Mouse (Mus musculus) heart, embryonic 13.5 days (tissue): Measurements from ENCODE around the gene Csrnp2. TPM values are rescaled to one million over a fixed set of nuclear protein-coding genes. Genes with fewer than 3 reads are reported as not detected.

Source experiments
- ATAC-seq: fragments of 200-750 bp; cut with Nextera tagmentation; 2 replicates; pipeline ENCODE4 v1.8.0; 2017; ENCODE audit warnings: moderate TSS enrichment; ENCODE audit not compliant: insufficient number of reproducible peaks, low FRiP score, low TSS enrichment; ENCODE audit errors: extremely low read depth
- H3K27ac ChIP-seq: fragments of 300-500 bp; sonication (generic); replicated peaks from 2 replicates; pipeline ENCODE4 v1.5.1; 2015; ENCODE audit warnings: moderate library complexity, mild to moderate bottlenecking, inconsistent platforms
- H3K27me3 ChIP-seq: fragments of 300-500 bp; sonication (generic); replicated peaks from 2 replicates; pipeline ENCODE4 v1.6.1; 2015; ENCODE audit warnings: mild to moderate bottlenecking, inconsistent platforms
- H3K36me3 ChIP-seq: fragments of 300-500 bp; sonication (generic); 2 replicates; pipeline ENCODE4 v1.6.1; 2015; ENCODE audit warnings: mild to moderate bottlenecking, inconsistent platforms
- H3K4me1 ChIP-seq: fragments of 300-500 bp; sonication (generic); 2 replicates; pipeline ENCODE4 v1.6.1; 2015; ENCODE audit warnings: inconsistent platforms
- H3K4me2 ChIP-seq: fragments of 300-500 bp; sonication (generic); 2 replicates; pipeline ENCODE4 v1.6.1; 2015; ENCODE audit warnings: inconsistent platforms, mild to moderate bottlenecking, moderate library complexity
- H3K4me3 ChIP-seq: fragments of 300-500 bp; sonication (generic); 2 replicates; pipeline ENCODE4 v1.5.1; 2015; ENCODE audit warnings: moderate library complexity, mild to moderate bottlenecking, inconsistent platforms
- H3K9ac ChIP-seq: fragments of 300-500 bp; sonication (generic); 2 replicates; pipeline ENCODE4 v1.6.1; 2015; ENCODE audit warnings: inconsistent platforms, mild to moderate bottlenecking, moderate library complexity
- H3K9me3 ChIP-seq: fragments of 300-500 bp; sonication (generic); 2 replicates; pipeline ENCODE4 v1.6.1; 2016; ENCODE audit warnings: inconsistent platforms
- WGBS: fragments of 180-500 bp; shearing (Covaris S2); methylation state at CpG from one replicate; pipeline ENCODE4 v1.1.7; 2015; ENCODE audit warnings: mixed read lengths; 5-methylcytosine and 5-hydroxymethylcytosine counted together
- polyA plus RNA-seq: library from polyadenylated mRNA; unstranded; fragments of >200 nt; fragmentation: Nextera tagmentation; extraction: Ambion mirVana; gene quantifications from 2 replicates; pipeline ENCODE4 v1.2.1, GENCODE M21; 2015

The Csrnp2 gene
- polyA plus RNA-seq, 1 experiment from 2014 or later = 8.7 TPM

DNA sequence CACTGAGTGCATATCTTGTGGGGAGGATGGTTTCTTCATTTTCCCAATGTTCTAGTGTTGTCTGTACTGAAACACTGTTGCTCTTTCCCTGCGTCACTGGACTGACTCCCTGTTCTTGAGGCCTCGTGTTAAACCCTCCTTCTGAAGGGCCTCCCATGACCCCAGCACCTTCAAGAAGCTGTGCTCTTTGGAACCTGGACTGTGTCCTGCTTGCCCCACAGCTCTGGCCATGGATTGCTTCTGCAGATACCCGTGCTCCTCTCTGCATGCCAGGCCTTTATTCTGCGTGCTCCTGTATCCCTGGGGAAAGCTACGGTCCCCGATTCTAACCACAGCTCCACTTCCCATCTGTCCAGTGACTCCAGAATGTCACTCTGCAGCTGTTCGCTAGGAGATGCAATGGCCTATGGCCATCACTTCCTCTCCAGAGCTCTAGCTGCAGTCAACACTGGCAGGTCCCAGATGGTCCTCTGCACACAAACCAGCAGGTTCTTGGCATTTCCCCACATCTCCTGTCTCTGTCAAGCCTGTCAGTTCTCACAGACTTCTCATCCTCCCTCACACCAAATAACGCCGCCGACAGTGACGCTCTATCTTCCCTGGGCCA lies 65.2 kb downstream of the Csrnp2 start:
- no peak for ATAC-seq
- no peak overlapping the region for H3K4me3 ChIP-seq
- H3K9ac ChIP-seq = no peak overlapping the region
- no peaks in the 10 kb centered on the region for H3K36me3 ChIP-seq
- peaks cover 4% of the 10 kb centered on the region for H3K4me1 ChIP-seq
- H3K27ac ChIP-seq = no peak overlapping the region
- peaks cover 12% of the 10 kb centered on the region for H3K27me3 ChIP-seq
- H3K4me2 ChIP-seq = no peak overlapping the region
- H3K9me3 ChIP-seq = no peaks in the 10 kb centered on the region
- 62% methylated on average over 11 of the region's 11 CpGs for WGBS

Other genes starting within 250 kb of the Csrnp2 start
- gene Tmprss12, start 214.7 kb downstream of the Csrnp2 start, polyA plus RNA-seq = not detected in 2 replicates
- gene Mettl7a1, start 191.3 kb downstream of the Csrnp2 start, polyA plus RNA-seq = 3.1 and 3.3 TPM in 2 replicates
- gene Mettl7a3, start 160.6 kb downstream of the Csrnp2 start, polyA plus RNA-seq = not detected in 2 replicates
- not detected in 2 replicates for gene Methig1, start 142.3 kb downstream of the Csrnp2 start, polyA plus RNA-seq
- not detected in 2 replicates for gene Mettl7a2, start 142.3 kb downstream of the Csrnp2 start, polyA plus RNA-seq
- gene Higd1c, start 130.9 kb downstream of the Csrnp2 start, polyA plus RNA-seq = not detected in 2 replicates
- 0.05 TPM in 1 of 2 replicates, not detected in the other for gene Gm5475, start 73.3 kb downstream of the Csrnp2 start, polyA plus RNA-seq
- 12.8 and 13.2 TPM in 2 replicates for gene Slc11a2, start 70.4 kb downstream of the Csrnp2 start, polyA plus RNA-seq
- 15.3 and 15.8 TPM in 2 replicates for gene Letmd1, start 26.5 kb downstream of the Csrnp2 start, polyA plus RNA-seq
- gene Tfcp2, start 56.5 kb upstream of the Csrnp2 start, polyA plus RNA-seq = 19.2 and 20.6 TPM in 2 replicates
- gene Pou6f1, start 104.5 kb upstream of the Csrnp2 start, polyA plus RNA-seq = 4.4 and 5.6 TPM in 2 replicates
- gene Dazap2, start 119.9 kb upstream of the Csrnp2 start, polyA plus RNA-seq = 202 and 203 TPM in 2 replicates
- 15.3 and 16.0 TPM in 2 replicates for gene Smagp, start 141.5 kb upstream of the Csrnp2 start, polyA plus RNA-seq
- gene Bin2, start 174.1 kb upstream of the Csrnp2 start, polyA plus RNA-seq = 2.9 and 3.2 TPM in 2 replicates
- gene Cela1, start 192.4 kb upstream of the Csrnp2 start, polyA plus RNA-seq = 1.7 TPM in 2 replicates
- 0.09 and 0.13 TPM in 2 replicates for gene Galnt6, start 233.9 kb upstream of the Csrnp2 start, polyA plus RNA-seq